Mouse (Mus musculus): ENCODE results near the gene Slc9a7.

GRCm38 (mm10) chrX:20128951-20129350, 162.7 kb downstream of the Slc9a7 start:
- TF ChIP-seq GATA1 (IDR thresholded peaks at IDR 0.05; ENCODE audit: borderline replicate concordance, low read length) (no peak), FLI1 (IDR thresholded peaks at IDR 0.05; ENCODE audit: low read length) (no peak)

Data from megakaryocyte, embryonic 14.5 days (primary cell).